Mouse (Mus musculus): ENCODE measurements around the gene Dcun1d4.

- TF ChIP-seq E2F4 (IDR thresholded peaks at IDR 0.05; ENCODE audit: insufficient read depth) (no peak), POLR2AphosphoS2 (IDR thresholded peaks at IDR 0.05; ENCODE audit: insufficient read length, low read depth) (no peak), USF1 (IDR thresholded peaks at IDR 0.05; ENCODE audit: low read depth) (no peak), MYOG (IDR thresholded peaks at IDR 0.05; ENCODE audit: control insufficient read depth in 1 of 3, insufficient read depth in 1 of 3, insufficient read length in 2 of 3, low read depth in 2 of 3) (no peak), POLR2A (IDR thresholded peaks at IDR 0.05; ENCODE audit: insufficient read length, low read depth) (no peak), MYOD1 (IDR thresholded peaks at IDR 0.05; ENCODE audit: control insufficient read depth in 1 of 3, insufficient read length in 2 of 3, low read depth in 2 of 3) (no peak), MAX (IDR thresholded peaks at IDR 0.05; ENCODE audit: low read depth) (no peak), TCF12 (IDR thresholded peaks at IDR 0.05; ENCODE audit: insufficient read depth, poor library complexity, severe bottlenecking) (no peak), CEBPB (IDR thresholded peaks at IDR 0.05; ENCODE audit: insufficient read depth, poor library complexity, severe bottlenecking) (no peak), REST (IDR thresholded peaks at IDR 0.05; ENCODE audit: insufficient read depth, insufficient read length) (no peak)
Measured at GRCm38 (mm10) chr5:73548838-73549237, 68.0 kb downstream of the Dcun1d4 start.

Data from myocyte (in vitro differentiated cells).